Mouse (Mus musculus) ES-Bruce4 (cell line): ENCODE data around the gene Pde9a. TPM values are rescaled to one million over a fixed set of nuclear protein-coding genes. Genes with fewer than 3 reads are reported as not detected.

Source experiments
- H3K27ac ChIP-seq: 2 replicates; pipeline ENCODE4 v1.5.1; 2012; ENCODE audit warnings: low read length, inconsistent platforms; ENCODE audit not compliant: insufficient read depth
- H3K27me3 ChIP-seq: 2 replicates; pipeline ENCODE4 v1.6.1; 2012; ENCODE audit warnings: mild to moderate bottlenecking, low read length, inconsistent platforms; ENCODE audit not compliant: control insufficient read depth, poor library complexity, insufficient read depth, severe bottlenecking
- H3K36me3 ChIP-seq: 2 replicates; pipeline ENCODE4 v1.6.1; 2012; ENCODE audit warnings: inconsistent platforms, mild to moderate bottlenecking, low read length, moderate library complexity; ENCODE audit not compliant: control insufficient read depth, poor library complexity, insufficient read depth, severe bottlenecking
- H3K4me1 ChIP-seq: one replicate; pipeline ENCODE4 v1.8.1; 2011; ENCODE audit warnings: low read length; ENCODE audit not compliant: control insufficient read depth, insufficient read depth
- H3K4me3 ChIP-seq: 2 replicates; pipeline ENCODE4 v1.5.1; 2011; ENCODE audit warnings: low read depth, mild to moderate bottlenecking, low read length
- H3K9ac ChIP-seq: 2 replicates; pipeline ENCODE4 v1.6.1; 2012; ENCODE audit warnings: low read depth, mild to moderate bottlenecking, inconsistent platforms; ENCODE audit not compliant: poor library complexity, severe bottlenecking
- H3K9me3 ChIP-seq: replicated peaks from 2 replicates; pipeline ENCODE4 v1.6.1; 2012; ENCODE audit warnings: mild to moderate bottlenecking, low read length, inconsistent platforms; ENCODE audit not compliant: control insufficient read depth, poor library complexity, insufficient read depth, severe bottlenecking
- CTCF ChIP-seq: IDR thresholded peaks from one replicate; pipeline ENCODE4 v1.8.1; 2011; ENCODE audit warnings: low read depth, low read length
- EP300 ChIP-seq: IDR thresholded peaks from 2 replicates; pipeline ENCODE4 v1.6.1; 2011; ENCODE audit warnings: low read depth, low read length; ENCODE audit not compliant: insufficient read depth
- POLR2A ChIP-seq: IDR thresholded peaks from one replicate; pipeline ENCODE4 v1.8.1; 2011; ENCODE audit warnings: low read length; ENCODE audit not compliant: insufficient read depth
- polyA plus RNA-seq: library from polyadenylated mRNA; stranded (reverse); fragments of >200 nt; gene quantifications from 2 replicates; pipeline ENCODE4 v1.2.4, GENCODE M21; 2011; ENCODE audit warnings: low read depth; ENCODE audit not compliant: missing spikeins, insufficient read depth, insufficient read length

Gene Pde9a
- polyA plus RNA-seq, 1 experiment = 11.0 TPM

DNA sequence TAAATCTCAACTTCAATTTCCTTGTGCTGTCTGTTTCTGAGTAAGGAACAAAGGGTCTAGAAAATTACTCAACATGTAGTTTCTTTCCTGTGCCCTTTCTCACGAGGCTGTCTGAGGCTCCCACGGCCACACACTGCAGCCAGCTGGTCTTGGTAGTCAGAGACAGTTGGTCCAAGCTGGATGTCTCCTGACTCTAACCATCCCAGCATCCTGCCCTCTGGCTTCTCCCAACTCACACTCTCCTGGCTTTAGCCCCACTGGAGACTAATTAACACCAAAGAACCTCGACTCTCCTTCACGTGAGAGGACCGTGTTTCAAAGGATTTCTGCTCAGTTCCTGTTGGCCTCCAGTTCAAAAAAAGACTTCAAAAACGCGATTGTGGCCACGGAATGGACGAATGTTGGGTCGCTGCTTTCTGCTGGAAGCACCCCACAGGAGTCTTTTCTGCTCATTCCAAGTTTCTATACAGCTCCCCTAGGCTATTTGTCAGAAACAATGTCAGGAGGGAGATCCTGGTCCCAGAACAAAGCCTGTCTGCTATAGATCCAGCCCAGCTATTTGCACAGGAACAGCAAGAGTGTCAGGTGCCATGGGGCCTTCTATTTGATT, 23.8 kb downstream of the Pde9a start:
- Histone ChIP-seq H3K4me3 (peak overlapping the region; percentile 10), H3K9me3 (no peaks in the 10 kb centered on the region), H3K27me3 (no peaks in the 10 kb centered on the region), H3K9ac (no peak overlapping the region), H3K4me1 (peaks cover 8% of the 10 kb centered on the region), H3K36me3 (no peaks in the 10 kb centered on the region), H3K27ac (peak overlapping the region; percentile 95)
- TF ChIP-seq CTCF (no peak), POLR2A (no peak), EP300 (no peak)

DNA sequence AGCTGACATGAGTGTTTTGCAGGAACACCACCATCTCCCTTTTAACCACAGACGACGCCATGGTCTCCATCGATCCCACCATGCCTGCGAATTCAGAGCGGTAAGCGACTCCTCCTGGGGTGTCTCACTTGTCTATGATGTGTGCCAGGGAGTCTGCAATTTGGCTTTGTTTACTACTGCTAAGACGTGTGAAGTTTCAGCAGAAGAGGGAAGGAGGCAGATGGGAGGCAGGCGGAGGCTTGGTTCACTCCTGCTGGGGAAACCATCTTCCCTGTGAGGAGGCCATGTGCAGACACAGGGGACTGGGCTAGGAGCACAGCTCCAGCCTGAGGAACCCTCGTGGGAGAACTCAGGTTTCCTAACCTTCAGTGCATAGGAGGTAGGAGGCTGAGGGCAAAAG, 29.2 kb downstream of the Pde9a start:
- Histone ChIP-seq H3K9ac (no peak overlapping the region), H3K4me3 (no peak overlapping the region), H3K9me3 (no peaks in the 10 kb centered on the region), H3K36me3 (no peaks in the 10 kb centered on the region), H3K4me1 (peaks cover 10% of the 10 kb centered on the region), H3K27me3 (no peaks in the 10 kb centered on the region), H3K27ac (no peak overlapping the region)
- TF ChIP-seq CTCF (no peak), EP300 (no peak)

DNA sequence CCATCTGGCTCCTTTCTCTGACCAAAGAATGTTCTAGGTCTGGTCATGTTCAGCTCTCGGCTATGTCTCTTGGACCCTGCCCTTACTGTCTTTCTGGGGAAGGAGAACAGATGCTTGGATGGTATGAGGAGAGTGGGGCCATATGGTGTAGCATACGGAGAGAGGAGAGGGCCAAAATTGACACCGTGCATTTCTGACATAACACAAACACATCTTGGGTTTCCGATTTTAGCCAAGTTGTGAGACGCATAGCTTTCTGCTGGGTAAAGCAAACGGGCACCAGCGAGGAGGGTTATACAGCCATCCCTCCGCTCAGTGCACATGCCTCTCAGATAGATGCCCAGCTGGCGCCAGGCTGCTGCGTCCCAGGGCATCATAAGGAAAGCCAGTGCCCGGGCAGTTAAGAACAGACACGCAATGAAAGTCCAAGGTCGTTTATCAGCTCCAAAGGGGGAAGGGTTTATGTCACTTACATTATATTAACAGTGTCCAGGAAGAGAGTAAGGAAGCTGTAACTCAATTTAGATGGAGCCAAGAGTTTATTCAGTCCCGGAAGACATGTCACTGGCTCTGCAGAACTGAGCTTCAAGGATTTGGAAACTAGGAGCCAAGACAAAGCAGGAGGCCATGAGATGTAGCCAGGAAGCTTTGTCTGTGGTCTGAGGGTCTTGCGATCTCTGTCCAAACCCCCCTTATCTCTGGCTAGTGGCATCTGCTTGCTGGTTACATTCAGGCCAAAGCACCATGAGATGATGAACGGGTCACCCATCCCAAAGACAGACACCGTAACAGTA, 33.0 kb downstream of the Pde9a start:
- Histone ChIP-seq H3K4me3 (no peak overlapping the region), H3K27me3 (no peaks in the 10 kb centered on the region), H3K9ac (no peak overlapping the region), H3K36me3 (no peaks in the 10 kb centered on the region), H3K4me1 (peaks cover 17% of the 10 kb centered on the region), H3K27ac (no peak overlapping the region), H3K9me3 (no peaks in the 10 kb centered on the region)
- TF ChIP-seq POLR2A (no peak), CTCF (no peak), EP300 (no peak)

DNA sequence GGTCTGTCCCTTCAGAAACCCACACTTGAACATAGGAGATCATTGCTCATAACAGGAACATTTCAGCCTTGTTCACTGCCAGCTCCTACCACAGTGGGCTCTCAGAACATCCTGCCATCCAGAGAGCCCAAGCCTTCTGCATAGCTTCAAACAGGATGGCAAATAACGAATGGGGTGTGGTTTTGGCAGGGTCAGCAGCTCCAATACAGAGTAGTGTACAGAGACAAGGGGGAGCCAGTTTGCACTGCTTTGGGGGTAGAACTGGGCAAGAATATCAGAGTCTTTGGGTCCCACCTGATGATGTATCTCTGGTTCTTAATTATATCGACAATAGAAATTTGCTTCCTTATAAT, 33.6 kb downstream of the Pde9a start:
- no peaks in the 10 kb centered on the region for H3K36me3 ChIP-seq
- peaks cover 21% of the 10 kb centered on the region for H3K4me1 ChIP-seq
- H3K27ac ChIP-seq = no peak overlapping the region
- TF ChIP-seq CTCF = no peak
- TF ChIP-seq EP300 = no peak
- no peak for TF ChIP-seq POLR2A
- H3K4me3 ChIP-seq = no peak overlapping the region
- no peaks in the 10 kb centered on the region for H3K9me3 ChIP-seq
- no peaks in the 10 kb centered on the region for H3K27me3 ChIP-seq
- no peak overlapping the region for H3K9ac ChIP-seq

DNA sequence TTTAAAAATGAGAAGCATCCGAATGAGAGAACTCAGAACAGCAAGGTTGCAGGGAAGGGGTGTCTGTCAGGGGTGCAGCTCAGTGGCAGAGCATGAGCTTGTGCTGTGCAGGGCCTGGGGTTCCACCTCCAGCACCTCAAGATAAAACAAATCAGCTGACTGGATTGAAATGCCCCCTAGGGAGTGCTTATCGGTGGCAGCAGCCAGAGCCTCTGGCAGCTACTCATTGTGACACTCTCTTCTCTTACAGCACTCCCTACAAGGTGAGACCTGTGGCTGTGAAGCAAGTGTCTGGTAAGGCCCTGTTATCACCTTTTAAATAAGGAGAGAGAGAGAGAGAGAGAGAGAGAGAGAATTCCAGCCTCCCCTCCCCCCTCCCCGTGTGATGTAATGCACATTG, 34.0 kb downstream of the Pde9a start:
- H3K27me3 ChIP-seq = no peaks in the 10 kb centered on the region
- H3K9ac ChIP-seq = no peak overlapping the region
- peaks cover 21% of the 10 kb centered on the region for H3K4me1 ChIP-seq

GRCm38 (mm10) chr17:31420658-31421057, 34.6 kb downstream of the Pde9a start:
- no peak overlapping the region for H3K27ac ChIP-seq
- TF ChIP-seq POLR2A (no peak), EP300 (no peak), CTCF (no peak)
- no peaks in the 10 kb centered on the region for H3K9me3 ChIP-seq
- no peak overlapping the region for H3K9ac ChIP-seq
- H3K4me3 ChIP-seq = no peak overlapping the region
- H3K4me1 ChIP-seq = peaks cover 21% of the 10 kb centered on the region
- H3K36me3 ChIP-seq = no peaks in the 10 kb centered on the region
- H3K27me3 ChIP-seq = no peaks in the 10 kb centered on the region

More for the DNA sequence above, 34.0 kb downstream of the Pde9a start:
- Histone ChIP-seq H3K4me3 (no peak overlapping the region), H3K27ac (no peak overlapping the region), H3K9me3 (no peaks in the 10 kb centered on the region), H3K36me3 (no peaks in the 10 kb centered on the region)
- TF ChIP-seq EP300 = no peak
- no peak for TF ChIP-seq CTCF
- TF ChIP-seq POLR2A = no peak
